Mouse (Mus musculus) layer of hippocampus, adult 9-11 months (tissue): ENCODE measurements around the gene Gm45799.

Experiments used
- DNase-seq: peaks from one replicate; pipeline ENCODE4 v3.0.0; 2022

Gene Gm45799

DNA sequence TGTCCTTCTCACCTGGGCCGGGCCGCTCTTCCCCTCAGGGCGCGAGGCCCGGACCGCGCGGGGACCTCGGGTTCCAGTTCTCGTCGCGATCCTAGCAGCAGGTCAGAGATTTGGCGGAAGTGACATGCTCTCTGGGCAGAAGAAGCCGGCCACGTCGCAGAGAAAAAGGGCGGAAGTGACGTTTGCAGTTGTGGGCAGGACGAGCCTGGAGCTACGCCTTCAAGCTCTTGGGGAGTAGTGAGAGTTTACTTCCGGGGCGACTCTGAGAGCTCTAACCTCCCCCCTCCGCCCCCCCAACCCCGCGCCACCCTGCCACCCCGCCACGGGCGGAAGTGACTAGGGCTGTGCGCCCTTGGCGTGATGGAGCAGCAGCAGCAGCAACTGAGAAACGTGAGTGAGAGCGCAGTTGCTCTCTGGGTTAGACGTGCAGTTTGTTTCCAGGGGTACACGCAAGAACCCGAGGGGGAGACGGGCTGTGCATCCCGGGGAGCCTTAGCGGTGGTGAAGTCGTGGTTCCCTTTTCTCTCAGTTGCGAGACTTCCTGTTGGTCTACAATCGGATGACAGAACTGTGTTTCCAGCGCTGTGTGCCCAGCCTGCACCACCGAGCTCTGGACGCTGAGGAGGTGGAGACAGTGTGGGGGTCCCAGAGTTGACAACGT lies at the start of gene Gm45799, which contains the start of gene Arfip2:
Gm45799 (plus strand) TSS at position 320 of the 661 bp plus-strand sequence.
Arfip2 (minus strand) TSS at position 184 of the 661 bp plus-strand sequence.
- DNase-seq, result peak; percentile 98

DNA sequence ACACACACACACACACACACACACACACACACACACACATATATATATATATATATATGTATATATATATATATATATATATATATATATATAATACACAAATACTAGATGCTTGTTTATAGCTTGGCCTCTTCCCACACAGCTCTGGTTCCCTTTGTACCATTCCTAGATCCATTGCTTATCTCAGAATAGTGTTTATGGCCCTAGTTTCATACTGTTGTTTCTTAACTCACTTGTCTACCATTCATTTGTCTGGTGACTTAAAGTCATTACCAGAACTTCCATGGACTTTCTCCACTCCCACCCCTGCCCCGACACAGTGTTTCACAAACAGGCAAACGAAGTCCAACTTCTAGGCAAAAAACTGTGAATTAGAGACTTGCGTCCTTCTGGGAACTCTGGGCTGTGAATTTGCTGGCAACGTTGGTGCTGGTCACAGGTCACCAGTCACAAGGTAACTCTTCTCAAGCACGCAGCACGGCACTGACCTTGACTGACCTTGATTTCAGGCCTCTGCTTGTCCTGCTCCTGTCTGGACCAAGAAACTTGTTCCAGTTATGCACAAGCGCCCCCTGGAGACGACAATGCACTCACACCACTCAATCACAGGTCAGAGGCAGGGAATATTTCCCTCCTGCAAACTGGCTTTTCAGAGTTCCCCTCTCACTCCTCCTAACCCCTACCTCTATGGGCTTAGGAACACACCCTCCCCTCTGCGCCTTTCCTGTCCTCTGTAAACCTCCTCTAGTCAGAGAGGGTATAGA lies 37.3 kb upstream of the Gm45799 start:
- DNase-seq, result peak; percentile 57

DNA sequence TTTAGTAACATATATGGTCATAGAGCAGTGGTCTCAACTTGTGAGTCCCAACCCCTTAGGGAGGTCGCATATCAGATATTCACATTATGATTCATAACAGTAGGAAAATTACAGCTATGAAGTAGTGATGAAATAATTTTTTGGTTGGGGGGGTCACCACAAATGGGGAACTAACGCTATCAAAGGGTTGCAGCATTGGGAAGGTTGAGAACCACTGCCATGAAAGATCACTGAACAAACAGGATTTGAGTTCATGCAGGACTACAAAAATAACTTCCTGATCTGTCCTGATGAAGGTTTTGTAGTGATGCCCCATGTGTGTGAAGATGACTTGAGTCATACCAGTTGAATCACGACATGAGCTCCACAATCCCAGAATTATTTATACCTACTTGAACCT lies 31.9 kb upstream of the Gm45799 start:
- no peak for DNase-seq

DNA sequence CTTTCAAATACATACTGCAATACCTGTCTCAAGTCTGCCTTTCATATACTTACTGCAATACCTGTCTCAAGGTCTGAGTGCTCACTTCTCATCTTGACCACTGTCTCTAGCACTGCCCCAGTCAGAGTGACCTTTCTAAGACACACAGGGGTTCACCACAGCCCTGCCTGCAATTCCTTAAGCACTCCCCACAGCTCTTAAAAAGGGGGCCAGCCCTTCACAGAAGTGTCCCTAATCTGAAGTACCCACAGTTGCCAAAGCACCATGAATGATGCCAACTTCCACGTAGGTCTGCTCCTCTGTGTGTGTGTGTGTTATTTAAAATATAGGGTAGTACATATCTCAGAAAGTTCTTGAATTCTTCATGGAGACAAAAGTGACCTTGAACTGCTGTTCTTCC lies 28.6 kb upstream of the Gm45799 start:
- DNase-seq, result no peak

DNA sequence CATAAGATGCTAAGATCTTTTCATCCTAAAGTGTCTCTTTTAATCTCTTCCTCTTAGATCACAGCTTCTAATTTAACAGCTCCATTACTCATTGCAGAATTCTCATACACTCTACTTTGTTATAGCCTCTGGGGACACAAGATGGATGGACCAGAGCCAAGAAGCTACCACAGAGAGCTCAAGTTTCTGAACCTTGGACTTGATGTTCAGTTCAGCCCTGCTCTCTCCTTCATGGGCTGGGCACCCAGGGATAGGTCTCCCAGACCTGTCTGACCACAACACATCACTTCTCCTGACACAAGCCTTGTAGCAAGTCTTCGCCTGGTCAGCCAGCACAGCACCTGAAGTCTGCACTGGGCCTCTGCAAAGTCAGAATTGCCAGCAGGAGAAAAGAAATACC lies 26.0 kb upstream of the Gm45799 start:
- no peak for DNase-seq

DNA sequence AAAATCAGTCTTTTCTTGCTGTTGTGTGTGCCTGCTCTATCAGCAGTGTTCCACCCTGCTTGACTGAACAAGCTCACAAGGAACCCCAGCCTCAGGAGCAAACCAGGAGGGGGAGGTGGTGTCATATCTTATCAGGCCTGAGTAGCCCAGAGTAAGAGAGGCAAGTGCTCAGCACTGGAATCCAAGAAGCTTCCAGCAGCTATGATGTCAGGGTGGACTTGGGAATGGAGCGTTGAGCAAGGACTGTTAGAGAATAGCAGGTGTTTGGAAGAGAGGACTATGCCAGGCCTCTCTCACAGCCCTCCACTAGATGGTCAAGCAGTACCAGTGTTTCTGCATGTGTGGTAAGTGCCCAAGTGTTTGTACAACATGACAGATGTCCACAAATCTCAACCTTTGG lies 24.6 kb upstream of the Gm45799 start:
- DNase-seq, result no peak

DNA sequence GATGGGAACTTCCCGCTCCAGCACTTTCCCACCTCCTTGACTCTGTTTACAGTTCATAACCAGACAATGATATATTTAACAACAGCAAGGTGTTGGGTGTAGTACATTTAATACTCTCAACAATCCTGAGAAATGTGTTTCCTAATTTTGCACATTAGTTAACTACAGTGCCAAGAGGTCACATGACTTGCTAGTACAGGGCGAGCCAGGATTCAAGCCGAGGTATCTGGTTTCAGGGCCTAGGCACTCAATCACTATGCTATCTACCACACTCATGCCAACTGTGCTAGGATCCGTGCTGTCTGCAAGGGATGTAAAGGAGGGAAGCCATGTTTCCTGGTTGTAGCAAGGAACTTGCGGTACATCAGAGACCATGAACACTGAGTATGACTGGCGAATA lies 23.8 kb upstream of the Gm45799 start:
- no peak for DNase-seq

DNA sequence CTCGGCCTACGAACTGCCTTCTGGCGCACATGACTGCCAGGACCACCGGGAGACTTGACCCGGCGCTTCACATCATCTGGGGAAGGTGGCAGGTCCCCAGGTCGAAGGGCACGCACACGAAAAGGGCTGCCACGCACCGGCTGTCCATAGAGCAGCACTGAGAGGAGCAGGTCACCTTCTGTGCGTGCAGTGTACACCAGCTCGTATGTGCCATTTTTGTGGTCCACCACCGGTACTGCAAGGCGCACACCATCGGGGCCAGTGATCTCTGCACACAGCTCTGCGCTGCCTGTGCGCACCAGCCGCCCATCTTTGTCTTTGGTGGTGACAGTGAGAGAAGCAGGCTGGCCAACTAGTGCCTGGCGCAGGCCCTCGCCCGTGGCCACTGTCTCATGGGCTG lies 22.5 kb upstream of the Gm45799 start:
- DNase-seq, result no peak

DNA sequence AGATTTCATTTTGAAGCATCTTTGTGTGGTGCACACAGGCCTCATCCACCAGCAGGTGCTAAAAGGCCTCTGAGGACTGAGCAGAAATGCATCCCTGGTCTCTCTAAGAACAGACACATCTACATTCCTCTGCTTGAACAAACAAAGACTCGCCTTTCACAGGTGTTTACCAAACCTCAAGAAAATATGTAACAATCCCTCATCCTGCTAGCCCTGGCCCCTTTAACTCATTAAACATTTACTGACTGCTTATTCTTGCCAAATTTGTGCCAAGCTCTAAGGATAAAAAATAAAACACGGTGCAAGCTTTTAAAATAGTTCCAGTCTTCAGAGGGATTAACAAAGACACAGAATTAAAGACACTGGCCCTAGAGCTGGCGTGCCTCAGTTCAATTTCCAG lies 20.7 kb upstream of the Gm45799 start:
- DNase-seq, result no peak

DNA sequence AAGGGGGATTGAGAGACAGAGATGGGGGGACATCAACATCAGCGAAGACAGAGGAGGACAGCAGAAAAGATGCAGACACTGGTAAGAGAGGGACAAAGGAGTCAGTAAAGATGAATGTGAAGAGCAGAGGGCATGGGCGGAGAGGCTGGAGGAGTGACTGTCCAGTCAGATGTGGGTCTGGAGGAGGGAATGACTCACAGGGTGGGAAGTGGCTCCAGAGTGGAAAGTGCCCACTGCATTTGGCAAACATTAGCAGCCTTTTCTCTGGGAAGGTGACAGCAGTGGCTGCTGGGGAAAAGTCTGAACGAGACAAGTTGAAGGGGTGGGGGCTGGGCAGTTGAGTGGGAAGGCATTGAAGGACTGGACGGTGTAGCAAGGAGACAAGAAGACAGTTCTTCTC lies 19.3 kb upstream of the Gm45799 start:
- no peak for DNase-seq

DNA sequence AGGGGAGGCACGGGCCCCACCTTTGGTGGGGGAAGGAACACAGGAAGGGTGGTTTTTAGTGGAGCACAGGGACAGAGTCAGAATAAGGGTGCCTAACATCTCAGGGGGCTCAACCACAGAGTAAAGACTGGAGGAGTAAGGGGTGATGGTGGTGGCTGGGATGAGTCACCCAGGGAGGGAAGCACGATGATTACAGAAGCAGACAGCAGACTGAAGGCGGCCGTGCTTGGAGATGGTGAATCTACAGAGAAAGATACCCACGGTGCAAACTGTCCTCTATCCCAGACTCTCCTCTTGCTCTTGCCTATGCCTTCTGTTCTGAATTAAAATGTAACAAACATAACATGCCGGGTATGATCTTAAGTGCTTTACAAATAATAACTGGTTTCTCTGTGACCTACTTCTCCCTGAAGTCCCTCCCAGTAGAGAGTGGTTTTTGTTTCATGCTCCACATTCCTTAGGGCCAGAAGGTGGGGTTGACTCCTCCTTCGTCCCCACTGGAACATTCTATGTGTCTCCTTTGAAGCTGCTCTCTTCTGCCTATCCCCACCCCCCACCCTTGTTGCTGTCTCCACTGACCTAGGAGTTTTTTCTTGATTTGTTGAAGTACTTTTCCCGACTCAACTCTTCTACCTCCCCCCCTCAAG lies 18.6 kb upstream of the Gm45799 start:
- DNase-seq, result no peak

DNA sequence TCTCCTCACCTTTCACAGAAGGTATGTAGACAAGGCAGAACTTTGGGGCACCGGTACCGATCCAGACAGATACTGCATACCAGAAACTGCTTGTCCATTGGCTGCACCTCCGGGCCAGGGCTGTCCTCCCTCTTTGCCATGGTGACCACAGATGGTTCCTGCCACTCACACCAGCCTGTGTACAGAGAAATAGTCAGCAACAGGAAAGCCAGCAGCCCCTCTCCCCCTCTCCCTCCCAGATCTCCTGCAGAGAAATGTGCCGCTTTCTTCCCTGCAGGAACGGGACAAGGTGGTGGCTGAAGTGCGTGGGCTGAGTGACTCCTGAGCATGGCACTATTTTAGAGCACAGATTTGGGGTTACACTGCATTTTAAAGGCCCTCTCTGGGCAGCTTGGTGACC lies 15.0 kb upstream of the Gm45799 start:
- DNase-seq, result no peak

DNA sequence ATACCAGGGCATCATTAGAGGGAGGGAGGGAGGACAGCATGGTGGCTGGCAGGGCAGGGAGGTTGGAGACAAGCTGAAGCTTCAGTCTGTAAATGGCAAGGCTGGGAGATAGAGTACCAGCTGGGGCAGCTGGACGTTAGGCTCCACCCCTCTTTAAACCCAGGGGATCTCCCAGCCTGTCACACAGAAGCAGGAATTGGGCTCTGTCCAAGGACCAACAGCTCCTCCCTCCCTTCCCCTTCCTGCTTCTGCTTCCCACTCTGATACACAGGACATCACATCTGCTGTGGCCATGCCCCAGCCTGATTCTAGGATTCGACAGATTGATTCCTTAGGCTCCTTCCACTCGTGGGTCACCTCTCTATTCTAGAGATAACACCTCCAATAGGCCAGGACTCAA lies 11.7 kb upstream of the Gm45799 start:
- DNase-seq, result peak; percentile 89

DNA sequence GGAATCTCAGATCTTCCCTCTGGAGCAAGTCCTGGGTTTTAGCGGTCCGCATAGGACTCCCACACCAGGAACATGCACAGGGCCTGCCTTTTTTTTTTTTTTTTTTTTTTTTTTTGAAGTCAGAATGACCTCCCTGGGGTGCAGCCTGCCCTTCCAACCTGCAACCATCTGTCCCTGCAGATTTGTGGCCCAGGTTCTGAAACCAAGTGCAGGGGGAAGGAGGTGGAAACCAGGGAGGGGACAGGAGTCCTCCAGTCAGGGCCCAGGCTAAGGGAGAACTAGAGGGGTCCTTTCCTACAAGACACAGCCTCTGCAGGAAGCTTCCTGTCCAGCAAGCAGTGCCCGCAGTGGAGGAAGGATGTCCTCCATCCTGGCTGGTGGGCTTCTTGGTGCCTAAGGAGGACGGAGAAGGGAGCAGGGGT lies 7.8 kb upstream of the Gm45799 start:
- no peak for DNase-seq

DNA sequence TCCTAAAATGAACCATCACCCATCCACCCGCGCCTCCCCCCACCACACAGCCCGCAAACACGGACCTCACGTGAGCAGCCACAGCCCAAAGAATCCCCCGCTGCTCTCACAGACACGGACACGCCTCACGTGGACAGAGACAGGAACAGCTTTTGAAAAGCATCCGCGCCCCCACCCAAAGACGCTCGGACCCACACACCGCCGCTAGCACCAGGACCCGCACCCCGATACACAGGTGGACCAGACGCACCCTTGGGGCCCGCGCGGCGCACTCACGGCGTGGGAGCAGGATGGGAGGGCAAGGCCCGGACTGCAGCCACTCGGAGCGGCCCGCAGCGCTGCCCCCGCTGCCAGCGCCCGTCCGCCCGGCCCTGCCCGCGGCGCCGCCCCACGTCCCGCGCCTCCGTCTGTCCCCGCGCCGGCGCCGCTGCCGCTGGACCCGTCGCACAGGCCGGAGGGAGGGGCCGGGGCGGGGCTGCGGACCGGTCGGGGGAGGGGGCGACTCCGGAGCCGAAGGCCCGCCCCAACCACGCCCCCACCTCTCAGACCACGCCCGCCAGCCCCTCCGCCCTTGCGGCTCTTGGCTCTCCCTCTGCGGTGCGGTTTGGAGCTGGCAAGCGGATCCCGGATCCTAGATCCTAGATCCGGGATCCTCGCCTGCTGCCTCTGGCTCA lies 7.1 kb upstream of the Gm45799 start, which contains the start of gene Trim3:
Trim3 (minus strand) TSS at position 445 of the 674 bp plus-strand sequence.
- peak; percentile 92 for DNase-seq

DNA sequence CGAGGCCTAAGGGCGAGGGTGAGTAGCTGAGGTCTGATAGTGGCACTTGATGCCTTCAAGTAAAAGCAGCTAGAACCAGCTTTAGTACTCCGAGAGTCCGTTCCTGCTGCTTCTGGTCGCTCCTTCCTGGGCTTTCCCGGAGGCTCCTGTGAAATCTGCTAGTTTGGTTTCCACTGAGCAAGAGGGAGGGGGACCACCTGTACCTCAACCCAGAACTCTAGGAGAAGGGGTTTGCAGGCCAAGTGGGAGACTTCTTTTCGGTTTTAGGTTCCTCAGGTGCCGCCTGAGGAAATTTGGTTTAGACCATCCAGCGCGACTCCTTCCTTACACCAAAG lies 6.6 kb upstream of the Gm45799 start:
- DNase-seq, result no peak

DNA sequence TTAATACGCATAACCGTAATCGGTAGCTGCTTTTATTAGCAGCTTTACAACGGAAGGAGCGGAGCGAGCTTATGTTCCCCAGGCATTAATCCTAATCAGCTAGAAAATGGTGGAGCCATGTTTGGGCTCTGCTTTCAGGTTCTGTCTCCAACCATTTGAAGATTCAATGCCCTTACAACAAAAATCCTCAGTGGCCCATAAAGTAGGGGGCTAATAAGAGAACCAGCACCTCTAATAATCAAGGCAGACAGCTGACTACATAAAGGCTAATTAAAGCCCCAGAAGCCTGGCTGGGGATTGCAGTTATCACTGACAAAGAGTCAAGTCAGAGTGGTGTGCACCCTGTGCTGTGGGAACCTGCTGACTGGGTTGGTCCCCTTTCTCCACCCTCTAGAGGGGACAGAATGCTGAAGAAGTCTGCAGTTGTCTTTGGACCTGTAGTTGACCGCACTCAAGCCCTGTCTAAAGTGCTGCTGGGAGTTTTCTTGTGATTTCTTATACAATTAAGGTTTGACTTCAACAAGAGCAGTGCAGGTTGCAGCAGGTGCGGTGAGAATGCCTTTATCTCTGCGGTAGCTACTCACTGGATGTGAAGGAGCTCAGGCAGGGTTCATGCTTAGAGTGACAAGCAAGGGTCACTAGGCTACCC lies 6.0 kb upstream of the Gm45799 start:
- DNase-seq, result no peak

DNA sequence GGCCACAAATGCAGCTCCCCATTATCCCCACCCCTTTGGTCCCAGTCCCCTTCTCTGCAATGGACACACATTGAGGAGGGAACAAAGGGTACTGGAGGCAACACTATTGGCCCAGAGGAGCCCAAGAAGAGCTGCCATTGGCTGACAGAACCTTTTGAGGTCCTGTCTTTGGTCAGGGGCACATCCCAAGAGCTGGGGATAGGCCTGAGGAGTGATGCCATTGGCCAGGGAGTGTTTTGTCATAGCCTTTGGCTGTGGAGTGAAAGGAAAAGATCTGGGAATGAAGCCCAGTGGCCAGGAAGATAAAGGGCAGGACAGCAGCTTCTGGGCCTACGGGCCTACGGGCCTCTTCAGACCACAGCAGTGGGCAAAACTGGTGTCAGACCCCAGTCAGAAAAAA lies 4.6 kb upstream of the Gm45799 start:
- no peak for DNase-seq

DNA sequence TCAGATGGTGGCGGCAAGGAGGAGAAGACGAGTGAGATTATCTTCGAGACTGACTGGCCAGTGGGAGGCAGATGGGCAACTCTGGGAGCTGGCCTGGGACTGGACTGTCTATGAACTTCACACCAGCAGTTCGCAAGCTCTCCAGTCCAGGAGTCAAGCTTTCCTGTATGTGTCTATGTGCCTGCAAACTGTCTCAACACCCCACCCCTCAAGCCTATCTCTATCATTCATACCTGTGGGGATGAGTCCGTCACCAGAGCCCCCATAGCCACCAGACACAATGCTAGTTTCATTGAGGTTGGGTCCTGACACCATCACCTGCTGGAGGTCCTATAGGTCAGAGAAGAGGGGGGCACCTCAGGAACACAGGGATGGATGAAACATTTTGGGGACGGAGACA lies 1.6 kb upstream of the Gm45799 start:
- DNase-seq, result no peak

DNA sequence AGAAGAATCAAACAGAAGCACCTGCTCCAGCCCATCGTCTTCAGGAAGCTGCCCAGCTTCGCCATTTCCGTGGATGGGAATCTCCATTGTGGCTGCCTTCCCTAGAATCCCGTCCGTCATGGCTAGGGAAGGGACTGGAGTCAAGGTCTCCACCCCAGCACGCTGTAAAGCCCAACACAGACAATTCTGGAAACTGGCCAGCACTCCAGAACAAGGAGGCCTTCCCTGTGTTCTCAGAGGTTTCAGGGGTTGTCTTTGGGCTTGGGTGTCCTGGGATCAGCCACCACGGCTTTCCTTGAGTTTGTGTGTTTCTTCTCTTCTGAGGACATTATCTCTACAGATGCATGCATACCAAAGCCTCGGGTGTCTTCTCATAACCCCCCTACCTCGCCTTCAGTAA lies 1.0 kb upstream of the Gm45799 start:
- DNase-seq, result no peak

DNA sequence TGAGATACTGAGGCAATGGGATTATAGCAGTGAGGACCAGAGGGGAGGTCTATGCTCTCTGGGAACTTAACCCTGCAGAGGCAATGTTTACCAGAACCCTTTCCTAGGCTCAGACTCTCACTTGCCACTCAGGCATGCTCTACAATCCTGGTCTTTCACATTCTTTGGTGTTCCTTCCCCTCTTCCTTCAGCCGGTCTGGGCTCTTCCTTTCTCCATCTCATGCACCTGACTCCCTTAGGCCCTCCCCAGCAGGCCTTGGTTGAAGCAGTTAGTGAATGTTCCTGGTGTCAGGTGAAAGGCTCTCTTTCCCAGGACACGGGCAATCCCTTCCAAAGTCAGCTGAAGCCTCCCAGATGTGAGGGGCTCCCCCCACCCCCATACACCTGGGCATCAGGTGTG lies 596 bp upstream of the Gm45799 start, which contains the start of gene Timm10b:
Timm10b (plus strand) TSS at position 301 of the 400 bp plus-strand sequence.
- DNase-seq, result no peak

DNA sequence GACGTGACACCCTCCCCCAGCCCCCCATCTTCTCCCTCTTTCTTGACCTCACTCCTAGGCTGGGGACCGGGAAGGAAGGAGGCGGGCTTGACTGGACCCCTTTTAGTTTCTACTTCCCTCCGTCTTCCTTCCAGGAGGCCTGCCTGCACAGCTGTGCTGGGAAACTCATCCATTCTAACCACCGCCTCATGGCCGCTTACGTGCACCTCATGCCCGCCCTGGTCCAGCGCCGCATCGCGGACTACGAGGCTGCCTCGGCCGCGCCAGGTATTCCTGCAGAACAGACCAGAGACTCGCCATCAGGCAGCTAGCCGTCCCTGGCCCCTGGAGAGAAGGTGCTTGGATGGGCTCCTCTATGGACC lies 523 bp downstream of the Gm45799 start:
- DNase-seq, result no peak

DNA sequence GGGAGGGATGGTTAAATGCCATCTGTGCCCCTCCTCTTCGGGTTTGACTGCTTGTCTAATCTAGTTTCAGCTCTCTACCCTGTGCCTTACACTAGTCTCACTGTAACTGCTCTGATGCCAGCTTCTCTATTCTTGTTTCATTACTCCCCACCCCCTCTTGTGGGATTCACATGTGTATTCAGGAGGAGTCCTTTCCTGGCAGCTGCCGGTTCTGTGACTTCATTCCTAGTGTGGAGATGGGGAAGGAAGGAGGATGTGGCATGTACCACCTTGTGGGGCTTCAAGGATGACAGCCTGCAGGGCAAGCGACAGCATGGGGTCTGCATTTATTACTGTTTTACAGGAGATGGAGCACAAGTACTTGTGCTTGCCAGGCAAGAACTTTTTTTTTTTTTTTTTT lies 1.6 kb downstream of the Gm45799 start:
- DNase-seq, result no peak
